Mouse (Mus musculus): ENCODE data around the gene Cel.
A peak's percentile ranks its signal among the peaks of the same experiment; 100 is the strongest.

The Cel gene

DNA sequence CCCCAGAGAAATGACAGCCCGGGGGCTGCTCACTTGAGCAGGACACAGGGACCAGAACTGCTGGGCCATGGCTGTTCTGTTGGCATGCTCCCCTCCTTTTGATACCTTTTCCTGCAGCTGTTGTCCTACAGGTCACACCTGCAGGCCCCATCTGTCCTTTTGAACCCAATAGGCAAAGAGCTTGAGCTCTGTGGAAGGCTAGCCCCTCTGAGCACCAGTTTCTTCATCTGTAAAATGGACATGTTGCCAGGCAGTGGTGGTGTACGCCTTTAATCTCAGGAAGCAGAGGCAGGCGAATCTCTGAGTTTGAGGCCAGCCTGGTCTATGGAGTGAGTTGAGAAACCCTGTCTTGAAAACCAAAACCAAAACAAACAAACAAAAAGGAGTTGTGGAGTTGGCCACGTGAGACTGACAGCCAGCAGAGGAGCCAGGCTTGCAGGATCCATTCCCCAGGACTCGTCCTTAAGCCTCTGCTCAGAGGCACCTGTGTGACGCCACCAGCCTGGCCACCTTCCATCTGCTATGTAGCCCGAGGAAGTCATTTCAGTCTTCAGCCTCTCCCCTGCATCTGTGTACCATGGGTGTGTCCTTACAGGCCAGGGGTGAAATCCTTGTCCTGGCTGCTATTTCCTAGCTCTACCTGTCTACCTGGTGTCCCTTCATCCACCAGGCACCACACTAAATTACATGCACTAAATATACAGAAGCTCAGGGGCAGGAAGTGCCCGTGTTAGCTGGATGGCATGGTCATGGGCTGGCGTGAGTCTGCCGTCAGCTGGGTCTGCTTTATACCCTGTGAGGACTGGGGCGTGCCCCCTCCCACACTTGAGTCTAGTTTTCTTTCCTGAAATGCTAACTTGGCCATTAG is 26.2 kb downstream of the Cel start:
- DNase-seq, result no peak

DNA sequence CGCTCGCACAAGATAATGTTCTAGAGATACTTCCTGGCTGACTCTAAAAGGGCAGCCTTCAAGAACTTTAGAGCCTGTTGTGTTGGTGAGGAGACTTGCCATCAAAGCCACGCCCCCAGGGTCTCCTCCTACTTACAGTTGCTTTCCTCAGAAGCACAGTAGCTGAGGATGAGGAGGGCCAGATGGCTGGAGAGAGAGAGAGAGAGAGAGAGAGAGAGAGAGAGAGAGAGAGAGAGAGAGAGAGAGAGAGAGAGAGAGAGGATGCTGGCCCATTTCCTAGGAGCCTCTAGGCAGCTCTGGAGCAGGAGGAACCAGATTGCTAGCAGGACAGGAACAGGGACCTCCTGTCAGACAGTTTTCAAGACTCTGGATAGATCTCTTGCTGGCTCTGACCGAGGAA is 27.0 kb downstream of the Cel start:
- DNase-seq, result no peak

DNA sequence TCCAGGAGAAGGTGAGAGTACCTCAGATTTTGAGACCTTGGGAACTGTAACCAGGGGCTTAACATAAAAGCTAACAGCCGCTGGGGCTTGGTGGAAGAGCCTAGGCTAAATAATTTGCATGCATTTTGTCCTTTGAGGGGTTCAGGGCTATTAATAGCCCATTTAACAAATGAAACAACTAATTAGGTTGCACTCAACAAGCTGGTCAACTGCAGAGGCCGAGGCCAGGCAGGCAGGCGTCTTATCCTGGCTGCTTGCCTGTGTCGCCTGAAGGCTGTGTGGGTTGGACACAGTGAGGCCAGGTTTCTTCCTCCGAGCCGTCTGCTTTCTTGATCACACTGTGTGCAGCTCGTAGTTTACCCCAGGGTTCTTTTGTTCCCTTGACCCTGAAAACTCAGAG is 27.6 kb downstream of the Cel start:
- no peak for DNase-seq

DNA sequence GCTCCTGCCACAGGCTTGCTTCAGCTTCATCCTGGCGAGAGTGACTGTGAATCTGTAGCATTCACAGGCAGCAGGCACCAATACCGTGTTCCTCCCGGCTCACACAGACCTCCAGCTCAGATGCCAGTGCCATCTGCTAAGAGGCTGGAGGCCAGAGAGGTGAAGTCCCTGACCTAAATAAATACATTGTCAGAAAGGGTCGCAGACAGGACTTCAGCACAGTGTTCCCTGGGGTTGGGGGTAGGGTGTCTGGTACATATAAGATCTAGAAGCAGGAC is 28.0 kb downstream of the Cel start:
- no peak for DNase-seq

DNA sequence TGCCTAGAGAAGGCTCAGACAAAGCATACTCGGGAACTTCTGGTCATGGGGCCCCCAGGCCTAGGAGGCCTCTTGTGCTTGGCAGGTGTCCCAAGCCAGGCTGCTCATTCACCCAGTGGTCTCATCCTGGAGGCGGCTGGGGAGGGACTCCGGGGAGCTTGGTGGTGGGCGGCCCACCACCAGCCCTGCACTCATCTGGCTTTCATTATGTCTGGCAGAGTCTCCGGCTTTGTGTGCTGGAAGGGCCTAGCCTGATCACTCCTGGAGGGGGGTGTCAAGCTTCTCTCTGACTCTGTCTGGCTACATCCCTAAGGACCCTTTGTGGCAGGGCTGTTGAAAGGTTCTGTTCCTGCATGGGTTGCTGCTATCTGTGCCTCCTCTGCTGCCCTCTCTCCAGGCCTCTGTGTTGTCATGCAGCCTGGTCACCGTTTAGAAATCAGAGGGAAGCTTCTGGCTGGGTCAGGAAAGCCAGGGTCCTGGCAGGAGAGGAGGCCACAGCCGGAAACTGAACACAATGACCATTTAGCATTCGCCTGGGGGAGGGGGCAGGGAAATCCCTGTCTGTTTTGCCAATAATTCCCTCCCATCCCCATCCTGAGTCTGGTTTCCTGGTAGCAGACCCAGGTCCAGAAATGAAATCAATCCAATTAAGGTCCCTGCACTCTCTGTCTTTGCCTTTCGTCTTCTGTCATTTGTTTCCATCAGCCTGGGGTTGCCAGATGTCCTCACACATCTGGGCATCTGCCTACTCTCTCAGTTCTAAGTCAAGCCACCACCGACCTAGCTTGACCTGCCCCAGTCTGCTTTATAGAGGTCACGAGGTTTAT is 28.6 kb downstream of the Cel start:
- DNase-seq, result no peak

DNA sequence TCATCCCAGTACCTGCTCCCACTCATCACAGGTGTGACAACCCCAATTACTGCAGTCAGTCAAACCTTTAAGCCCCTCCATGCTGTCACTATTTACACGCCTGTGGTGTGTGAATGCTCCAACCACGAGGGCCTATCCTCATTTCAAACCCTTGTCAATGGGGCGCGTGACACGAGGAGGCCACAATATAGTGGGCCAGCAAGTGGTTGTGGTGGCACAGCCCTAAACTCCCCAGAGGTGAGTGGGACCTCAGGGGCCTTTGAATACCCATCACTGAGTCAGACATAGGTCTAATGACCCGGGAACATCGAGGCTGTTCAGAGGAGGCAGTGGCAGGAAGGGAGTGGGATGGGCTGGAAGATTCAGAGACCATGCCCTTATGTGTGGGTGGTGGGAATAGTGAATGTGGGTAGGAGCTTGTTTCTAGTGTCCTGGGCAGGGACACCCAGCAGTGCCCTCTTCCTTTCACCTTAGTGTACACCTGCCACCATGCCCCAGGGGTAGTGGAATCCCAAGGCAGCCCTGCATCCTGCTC is 29.2 kb downstream of the Cel start:
- no peak for DNase-seq

DNA sequence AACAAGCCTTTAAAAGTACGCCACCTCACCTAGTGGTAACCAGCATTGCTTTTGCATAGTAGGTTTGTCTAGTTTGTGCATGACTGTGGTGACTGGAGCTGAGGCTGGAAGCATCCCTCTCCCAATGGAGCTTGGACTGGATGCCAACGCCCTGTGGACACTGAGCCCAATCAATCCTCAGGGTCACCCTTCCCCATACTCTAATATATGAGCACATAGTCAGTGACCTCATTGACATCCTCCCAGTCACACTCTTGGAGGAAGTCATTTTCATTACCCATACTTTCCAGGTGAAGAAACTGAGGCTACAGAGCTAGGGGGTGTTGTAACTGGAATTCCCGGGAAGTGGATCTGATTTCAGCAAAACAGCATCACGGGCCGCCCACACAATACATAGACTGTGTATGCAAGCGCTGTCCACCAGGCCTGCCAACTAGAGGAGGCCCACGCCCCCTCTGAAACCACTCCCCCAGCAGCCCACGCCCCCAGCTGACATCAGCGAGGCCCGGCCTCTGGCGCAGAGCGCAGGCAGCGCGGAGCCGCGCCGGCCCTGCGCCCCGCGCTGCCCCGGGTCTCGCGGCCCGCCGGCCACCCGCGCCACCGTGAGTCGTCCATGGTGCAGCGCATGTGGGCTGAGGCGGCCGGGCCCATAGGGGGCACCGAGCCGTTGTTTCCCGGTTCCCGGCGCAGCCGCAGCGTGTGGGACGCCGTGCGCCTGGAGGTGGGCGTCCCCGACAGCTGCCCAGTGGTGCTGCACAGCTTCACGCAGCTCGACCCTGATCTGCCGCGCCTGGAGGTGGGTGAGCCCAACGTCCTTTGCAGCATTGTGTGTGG is 30.0 kb downstream of the Cel start:
- DNase-seq, result peak; percentile 79

DNA sequence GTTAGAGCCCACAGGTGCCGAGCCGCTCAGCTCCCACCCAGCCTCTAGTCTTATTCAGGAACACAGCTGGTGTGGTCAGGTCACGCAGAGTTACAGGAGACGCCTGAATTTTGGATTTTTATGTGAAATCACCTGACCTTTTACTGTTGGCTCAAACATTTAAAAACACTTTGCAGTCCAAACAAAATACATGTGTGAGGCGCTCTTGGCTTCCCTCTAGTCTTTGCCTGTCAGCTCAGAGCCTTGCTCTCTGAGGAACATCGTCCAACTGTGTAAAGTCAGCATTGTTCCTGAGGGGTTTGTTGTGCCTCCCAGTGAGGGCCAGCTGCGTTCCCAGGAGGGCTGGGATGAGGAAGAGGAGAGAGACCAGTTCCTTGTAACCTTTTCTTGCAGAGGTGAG is 32.9 kb downstream of the Cel start:
- no peak for DNase-seq

DNA sequence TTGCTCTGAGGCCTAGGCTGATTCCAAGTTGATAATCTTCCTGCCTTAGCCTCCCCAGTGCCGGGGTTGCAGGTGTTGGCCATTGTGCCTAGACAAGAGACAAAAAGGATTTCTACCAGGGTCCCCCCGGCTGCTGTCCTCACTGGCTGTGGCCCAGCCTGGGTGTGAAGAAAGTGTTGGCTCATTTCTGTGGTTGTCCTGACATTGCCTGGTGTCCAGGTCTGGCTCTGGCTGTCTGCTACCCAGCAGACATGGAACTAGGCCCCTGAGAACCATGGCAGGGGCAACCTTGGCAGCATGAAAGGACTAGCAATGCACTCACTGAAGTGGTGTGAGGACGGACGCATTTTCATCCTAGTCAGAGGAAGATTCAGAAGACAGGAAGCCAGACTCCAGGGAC is 33.3 kb downstream of the Cel start:
- DNase-seq, result no peak

DNA sequence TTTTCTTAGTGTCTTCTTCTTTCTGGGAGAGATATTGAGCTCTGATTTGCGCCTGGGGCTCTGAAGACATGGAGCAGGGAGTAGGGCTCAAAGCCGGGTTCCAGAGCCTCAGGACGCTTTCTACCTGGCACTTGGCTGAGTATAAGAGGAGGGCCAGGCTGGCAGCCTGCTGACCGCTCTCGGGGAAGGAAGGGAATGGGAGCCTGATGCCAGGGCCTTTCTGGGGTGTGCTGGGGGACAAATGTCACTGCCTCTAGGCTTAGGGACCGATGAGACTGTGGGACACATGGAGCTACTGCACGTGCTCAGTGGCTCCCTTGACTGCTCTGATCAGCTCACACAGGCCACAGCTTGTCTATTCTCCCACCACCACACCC is 34.9 kb downstream of the Cel start:
- no peak for DNase-seq

DNA sequence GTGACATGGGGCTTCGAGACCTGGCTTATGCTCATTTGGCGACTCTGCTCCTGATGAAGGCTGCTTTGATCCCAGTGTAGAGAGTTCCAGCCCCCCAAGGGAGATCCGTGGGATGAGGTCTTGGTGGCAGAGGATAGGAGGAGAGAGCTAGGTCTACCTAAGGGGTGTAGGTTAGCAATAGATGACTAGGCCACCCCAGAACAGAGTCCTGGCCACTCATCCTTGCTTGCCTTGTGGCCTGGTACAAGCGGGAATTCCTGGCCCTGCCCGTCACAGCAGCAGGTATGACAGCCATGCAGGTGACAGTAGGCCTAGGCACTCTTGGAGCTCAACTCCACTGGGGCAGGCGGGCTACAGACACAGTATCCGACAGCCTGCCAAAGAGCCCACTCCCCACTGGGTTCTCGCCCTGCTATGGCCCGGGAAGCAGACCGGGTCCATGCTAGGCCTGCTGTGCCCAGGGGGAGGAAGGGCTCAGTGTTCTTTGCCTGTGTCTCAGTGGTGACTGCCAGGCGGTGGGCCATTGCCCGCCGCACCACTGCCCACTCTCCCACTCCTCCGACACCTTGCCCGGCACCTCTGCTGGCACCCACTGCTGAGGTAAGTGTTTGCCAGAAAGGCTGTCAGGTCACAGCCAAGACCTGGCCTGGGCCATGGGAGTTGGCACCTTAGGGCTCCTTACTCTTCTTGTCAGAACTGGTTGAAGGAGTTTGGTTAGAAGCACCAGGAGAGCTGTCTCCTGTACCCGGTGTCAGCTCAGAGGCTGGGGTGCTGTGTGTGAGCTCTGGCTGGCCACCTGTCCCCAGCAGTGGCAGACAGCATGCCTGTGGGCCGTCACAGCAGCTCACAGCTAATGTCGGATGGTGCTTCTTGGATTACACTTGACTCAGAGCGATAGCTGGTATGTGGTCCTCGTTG is 35.5 kb downstream of the Cel start:
- no peak for DNase-seq

DNA sequence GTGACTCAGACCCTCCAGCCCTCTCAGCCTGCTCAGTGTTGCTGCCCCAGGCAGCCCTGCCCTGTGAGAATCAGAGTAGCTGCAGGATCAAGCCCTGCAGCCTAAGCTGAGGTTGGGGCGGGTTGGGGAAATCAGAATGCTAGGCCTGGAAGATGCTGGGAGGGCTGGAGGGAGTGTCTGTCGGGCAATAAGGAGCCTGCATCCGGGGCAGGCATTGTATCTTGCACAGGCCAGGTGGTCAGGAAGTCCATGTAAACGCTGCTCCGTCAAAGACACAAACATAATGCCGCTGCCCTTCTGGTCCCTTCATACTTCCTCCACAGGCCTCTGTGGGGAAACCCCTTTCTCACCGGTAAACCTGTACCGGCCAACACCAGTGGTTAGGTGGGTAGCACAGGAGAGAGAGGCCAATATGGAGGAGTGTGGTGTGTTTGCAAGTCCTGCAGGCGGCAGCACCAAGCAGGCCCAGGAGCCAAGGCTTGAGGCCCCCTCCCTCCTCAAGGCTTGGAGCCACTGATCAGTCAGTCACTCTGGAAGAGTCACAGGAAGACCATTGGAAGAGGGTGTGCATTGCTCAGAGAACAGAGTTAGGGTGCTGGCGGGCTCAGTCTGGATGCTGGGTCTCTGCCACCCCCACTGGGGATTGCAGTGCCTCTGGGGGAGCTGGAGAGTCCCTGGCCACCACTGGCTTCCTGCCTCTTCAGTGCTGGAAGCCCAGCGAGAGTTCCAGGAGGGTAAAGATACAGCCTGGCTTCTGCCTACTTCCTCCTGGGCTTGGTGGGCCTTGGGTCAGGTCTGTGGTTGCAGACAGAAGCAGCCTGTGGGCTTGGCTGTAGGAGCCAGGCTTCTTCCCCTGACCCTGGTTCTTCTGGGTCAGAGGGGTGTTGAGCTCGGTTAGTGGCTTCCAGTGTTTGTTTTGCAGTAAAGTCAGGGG is 37.0 kb downstream of the Cel start:
- no peak for DNase-seq

DNA sequence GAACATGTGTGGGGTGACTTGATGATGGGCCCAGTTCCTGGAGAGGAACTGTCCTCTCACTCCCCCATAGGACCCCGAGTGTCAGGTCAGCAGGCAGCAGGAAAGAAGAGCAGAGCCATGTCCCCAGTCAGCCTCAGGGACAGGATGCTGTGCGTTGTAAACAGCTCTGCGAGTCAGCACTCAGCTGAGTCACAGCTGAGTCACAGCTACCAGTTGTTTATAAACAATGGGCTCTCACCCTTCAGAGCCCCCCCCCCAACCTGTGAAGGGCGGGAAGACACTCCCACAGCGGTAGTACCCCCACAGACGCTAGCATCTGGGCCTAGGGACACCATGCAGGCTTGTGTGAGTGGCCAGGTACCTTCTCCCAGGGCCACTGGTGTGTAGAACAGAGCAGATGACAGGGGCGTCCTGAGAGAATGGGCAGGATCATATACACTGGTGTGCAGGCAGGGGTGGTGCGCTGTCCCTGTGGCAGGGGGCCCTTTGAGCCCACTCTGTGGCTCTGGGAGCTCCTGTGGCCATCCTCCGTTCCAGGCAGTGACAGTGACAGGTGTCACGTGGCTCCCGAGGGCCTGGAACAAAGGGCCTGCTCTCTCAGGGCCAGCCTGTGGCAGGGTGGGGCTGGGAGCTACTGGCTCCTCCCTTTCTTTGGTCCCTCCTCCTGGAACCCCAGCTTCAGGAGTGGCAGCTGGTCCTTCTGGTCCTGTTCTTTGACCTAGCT is 37.8 kb downstream of the Cel start:
- no peak for DNase-seq

DNA sequence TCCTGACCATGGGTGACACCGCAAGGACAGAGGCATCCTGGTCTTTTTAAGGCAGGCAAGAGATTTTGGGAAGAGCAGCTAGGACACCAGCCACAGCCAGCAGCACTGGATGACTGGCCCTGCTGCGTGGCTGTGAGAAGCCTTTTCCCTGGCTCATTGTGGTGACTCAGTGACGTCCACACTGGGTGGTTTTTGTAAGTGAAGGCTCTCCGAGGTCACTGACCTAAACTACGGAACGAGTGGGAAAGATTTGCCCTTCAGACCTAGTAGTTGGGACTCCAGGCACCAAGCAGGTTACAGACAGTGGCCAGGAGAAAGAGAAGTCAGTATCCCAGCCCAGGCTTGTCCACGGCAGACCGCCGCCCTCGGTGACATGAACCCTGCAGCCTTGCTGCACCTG is 38.8 kb downstream of the Cel start:
- DNase-seq, result no peak

DNA sequence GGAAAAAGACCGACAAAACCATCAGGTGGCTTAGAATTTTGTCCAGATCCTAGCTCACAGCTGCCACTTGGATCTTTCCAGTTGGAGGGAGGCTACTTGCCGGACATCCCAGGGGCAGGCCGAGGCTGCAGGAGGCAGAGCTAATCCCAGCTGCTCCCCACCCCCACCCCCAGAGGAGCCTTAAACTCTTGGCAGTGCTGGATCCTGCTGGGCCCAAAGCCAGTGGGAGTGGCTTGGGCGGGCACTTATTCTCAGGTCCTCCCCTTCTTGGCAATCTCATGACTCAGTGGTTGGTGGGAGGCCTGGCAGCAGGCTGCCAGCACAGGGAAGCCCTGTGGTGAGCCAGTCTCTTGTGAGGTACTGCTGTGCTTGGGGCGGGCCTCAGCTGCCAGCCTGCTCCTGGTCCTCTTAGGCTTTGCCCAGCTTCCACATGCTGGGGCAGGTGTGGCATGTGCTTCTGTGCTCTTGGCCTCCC is 39.5 kb downstream of the Cel start:
- DNase-seq, result peak; percentile 82

DNA sequence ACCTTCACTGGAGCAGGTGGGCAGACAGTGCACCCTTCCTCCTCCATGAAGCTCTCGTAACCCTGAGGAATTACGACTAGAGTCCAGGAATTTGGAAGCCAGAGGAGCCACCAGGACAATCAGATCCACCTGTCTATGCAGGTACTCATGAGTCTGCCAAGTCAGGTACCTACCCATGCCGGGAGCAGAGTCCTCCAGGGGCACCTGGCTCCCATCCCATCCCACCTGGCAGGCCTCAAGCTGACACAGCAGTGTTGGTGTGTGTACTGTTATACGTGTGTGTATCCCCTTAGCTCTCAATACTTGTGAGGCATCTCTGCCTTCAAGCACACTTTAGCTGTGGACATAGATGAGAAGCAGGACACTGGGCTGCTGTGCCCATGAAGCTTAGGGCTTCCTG is 41.0 kb downstream of the Cel start:
- no peak for DNase-seq

DNA sequence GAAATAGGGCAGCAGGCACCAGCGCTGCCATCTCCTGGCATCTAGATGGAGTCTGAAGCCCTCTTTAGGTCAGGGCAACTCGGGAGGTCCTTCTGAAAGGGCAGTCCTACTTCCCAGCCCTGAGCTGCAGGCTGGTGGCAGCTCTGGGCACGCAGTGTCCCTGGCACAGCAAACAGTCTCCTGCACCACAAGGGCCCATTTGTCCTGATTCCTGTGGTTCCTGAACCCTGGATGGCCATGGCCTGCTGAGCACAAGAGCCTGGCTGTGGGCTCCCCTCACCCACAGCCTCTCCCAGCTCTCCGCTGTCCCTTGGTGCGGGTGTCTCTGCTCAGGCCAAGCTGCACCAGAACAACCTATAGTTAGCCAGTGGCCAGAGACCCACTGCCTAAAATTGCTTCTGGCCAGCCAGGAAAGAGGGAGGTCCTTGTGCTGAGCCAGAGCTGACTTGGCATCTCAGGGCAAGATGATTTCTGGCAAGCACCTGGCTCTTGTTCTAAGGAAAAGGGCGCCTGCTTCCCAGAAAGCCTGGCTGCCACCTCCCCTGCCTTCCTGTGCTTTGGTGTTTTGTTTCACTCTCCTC is 41.5 kb downstream of the Cel start:
- no peak for DNase-seq

DNA sequence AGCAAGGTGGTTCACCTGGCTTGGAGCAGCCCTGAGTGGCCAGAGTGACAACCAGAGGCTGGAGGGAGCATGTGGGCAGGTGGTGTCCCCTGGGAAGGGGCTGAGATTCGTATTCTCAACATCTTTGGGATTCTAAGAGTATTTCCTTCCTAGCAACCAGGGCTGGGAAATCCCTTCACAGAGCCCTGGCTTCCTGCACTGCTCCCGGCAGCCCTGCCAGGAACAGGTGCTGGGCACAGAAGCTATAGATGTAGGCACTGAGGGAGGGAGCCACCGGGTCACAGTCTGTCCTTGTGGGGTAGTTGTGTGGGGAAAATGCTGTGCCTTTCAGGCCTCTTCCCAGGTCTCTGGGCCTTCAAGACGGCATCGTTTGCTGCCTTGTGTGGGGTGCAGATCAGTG is 42.6 kb downstream of the Cel start:
- no peak for DNase-seq

DNA sequence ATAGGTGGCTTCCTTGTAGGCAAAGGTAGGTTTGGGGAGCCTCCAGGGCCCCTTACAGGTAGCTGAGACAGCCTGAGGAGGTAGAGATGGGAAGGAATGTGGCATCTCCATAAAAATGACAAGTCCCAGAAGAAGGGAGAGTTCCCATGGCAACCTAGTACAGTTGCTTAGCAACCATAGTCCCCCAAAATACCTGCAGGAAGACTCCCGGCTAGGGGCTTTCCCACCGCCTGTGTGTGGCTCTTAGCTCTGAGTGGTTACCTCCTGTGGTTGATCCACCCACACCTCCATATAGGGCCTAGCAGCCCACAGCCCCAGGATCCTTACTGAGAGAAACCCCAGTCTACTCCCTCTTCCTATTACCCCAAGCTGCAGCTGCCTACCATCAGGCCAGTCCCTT is 45.0 kb downstream of the Cel start:
- no peak for DNase-seq

Measured in right cerebral cortex, postnatal 14 days (tissue).